Mouse (Mus musculus) cerebellum, adult 18-20 months (tissue): ENCODE data around the gene Pip4k2a.
"Not testable (repeated sequence)": the region's sequence is repeated elsewhere in the genome, so short reads cannot be mapped to it uniquely, and the experiment has no call there.

Experiments
- DNase-seq, 2 experiments: peaks; one replicate each; pipeline ENCODE4 v3.0.0; 2021

Gene Pip4k2a

GRCm38 (mm10) chr2:18921570-18922180 is 76.3 kb downstream of the Pip4k2a start:
- DNase-seq, result no peak

GRCm38 (mm10) chr2:18920461-18920877 is 77.5 kb downstream of the Pip4k2a start:
- DNase-seq, result no peak

- DNase-seq, result no peak
Measured at GRCm38 (mm10) chr2:18919797-18920354, 78.0 kb downstream of the Pip4k2a start.

- DNase-seq, result no peak
Measured at GRCm38 (mm10) chr2:18917838-18918237, 80.1 kb downstream of the Pip4k2a start.

- DNase-seq, result no peak
Measured at GRCm38 (mm10) chr2:18917380-18917750, 80.6 kb downstream of the Pip4k2a start.

- DNase-seq, result no peak
Measured at GRCm38 (mm10) chr2:18916615-18917379, 81.1 kb downstream of the Pip4k2a start.

GRCm38 (mm10) chr2:18916042-18916407 is 81.9 kb downstream of the Pip4k2a start:
- no peak for DNase-seq

- DNase-seq, result no peak
Measured at GRCm38 (mm10) chr2:18915372-18916041, 82.4 kb downstream of the Pip4k2a start.

- DNase-seq, result no peak
Measured at GRCm38 (mm10) chr2:18914750-18915149, 83.2 kb downstream of the Pip4k2a start.

GRCm38 (mm10) chr2:18913642-18914041 is 84.3 kb downstream of the Pip4k2a start:
- no peak for DNase-seq

- no peak for DNase-seq
Measured at GRCm38 (mm10) chr2:18911251-18911934, 86.5 kb downstream of the Pip4k2a start.

GRCm38 (mm10) chr2:18910209-18910608 is 87.7 kb downstream of the Pip4k2a start:
- no peak for DNase-seq

- DNase-seq, result no peak
Measured at GRCm38 (mm10) chr2:18909713-18910112, 88.2 kb downstream of the Pip4k2a start.

- DNase-seq, result no peak
Measured at GRCm38 (mm10) chr2:18907269-18907668, 90.7 kb downstream of the Pip4k2a start.

- peak in 1 of 2 experiments; percentile 32 for DNase-seq
Measured at GRCm38 (mm10) chr2:18906421-18907084, 91.4 kb downstream of the Pip4k2a start.

GRCm38 (mm10) chr2:18903301-18904068 is 94.4 kb downstream of the Pip4k2a start:
- DNase-seq, result no peak

GRCm38 (mm10) chr2:18901133-18901532 is 96.8 kb downstream of the Pip4k2a start:
- no peak for DNase-seq

GRCm38 (mm10) chr2:18900635-18901034 is 97.3 kb downstream of the Pip4k2a start:
- DNase-seq, result no peak

GRCm38 (mm10) chr2:18897742-18898256 is 100.1 kb downstream of the Pip4k2a start:
- no peak for DNase-seq

- no peak for DNase-seq
Measured at GRCm38 (mm10) chr2:18896015-18896414, 101.9 kb downstream of the Pip4k2a start.

- not testable (repeated sequence) for DNase-seq
Measured at GRCm38 (mm10) chr2:18893336-18893735, 104.6 kb downstream of the Pip4k2a start.
